Mouse (Mus musculus) c-Kit-positive CD71-negative TER-119-negative erythroid progenitor cells, embryonic 14.5 days (primary cell): Measurements from ENCODE around the gene Tgif2.
"Not testable (repeated sequence)": the region's sequence is repeated elsewhere in the genome, so short reads cannot be mapped to it uniquely, and the experiment has no call there.

Experiments
- DNase-seq: peaks from one replicate; pipeline ENCODE4 v3.0.0-alpha.2; 2013; ENCODE audit warnings: low read depth

Tgif2 gene

DNA sequence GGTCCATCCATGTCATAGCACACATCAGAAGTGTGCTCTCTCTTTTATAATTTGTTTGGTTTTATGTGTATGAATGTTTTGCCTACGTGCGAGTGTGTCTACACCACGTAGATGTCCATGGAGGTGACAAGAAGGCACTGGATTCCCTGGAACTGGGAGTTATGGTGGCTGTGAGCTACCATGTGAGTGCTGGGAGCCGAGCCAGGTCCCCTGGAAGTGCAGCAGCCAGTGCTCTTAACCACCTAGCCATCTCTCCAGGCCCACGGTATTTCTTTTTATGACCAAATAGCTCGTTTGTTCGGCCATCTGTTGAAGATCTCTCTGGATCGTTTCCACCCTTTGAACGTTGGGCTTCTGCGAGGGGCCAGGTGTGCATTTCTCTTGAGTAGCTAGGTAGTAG is 3.5 kb downstream of the Tgif2 start:
- no peak for DNase-seq

DNA sequence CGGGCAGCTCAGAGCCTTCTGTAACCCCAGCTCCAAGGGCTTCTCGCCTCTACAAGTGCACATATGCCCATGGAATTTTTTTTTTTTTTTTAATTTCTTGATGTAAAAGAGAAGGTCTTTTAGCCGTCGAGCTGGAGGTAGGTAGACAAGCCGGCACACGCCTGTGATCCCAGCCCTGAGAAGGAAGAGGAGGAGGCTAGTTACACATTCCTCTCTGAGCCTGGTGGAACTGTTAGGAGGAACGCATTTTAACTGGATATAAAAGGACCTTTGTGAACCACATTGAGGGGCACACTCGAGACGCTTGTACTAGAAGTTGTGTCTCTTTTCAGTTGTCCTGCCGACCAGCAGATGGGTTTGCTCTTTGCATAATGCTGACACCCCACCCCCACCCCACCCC is 4.9 kb downstream of the Tgif2 start:
- no peak for DNase-seq

DNA sequence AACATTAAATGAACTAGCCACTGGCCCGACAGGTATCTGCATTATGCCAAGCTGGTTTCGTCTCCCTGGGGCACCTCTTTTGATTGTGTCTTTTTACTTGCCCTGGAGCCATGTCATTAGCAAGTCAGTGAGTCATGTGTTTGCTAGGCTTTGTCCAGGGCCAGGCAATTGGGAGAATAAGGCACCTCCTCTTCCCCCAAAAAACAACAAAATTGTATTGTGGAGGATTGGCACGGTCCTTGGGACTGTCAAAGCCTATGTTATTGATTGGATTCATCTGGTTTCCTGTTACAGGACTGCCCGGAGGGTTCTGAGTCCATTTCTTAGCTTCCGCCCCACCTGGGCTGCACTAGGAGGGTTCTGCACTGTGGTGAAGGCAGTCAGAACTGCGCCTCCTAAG is 7.8 kb downstream of the Tgif2 start:
- DNase-seq = no peak

DNA sequence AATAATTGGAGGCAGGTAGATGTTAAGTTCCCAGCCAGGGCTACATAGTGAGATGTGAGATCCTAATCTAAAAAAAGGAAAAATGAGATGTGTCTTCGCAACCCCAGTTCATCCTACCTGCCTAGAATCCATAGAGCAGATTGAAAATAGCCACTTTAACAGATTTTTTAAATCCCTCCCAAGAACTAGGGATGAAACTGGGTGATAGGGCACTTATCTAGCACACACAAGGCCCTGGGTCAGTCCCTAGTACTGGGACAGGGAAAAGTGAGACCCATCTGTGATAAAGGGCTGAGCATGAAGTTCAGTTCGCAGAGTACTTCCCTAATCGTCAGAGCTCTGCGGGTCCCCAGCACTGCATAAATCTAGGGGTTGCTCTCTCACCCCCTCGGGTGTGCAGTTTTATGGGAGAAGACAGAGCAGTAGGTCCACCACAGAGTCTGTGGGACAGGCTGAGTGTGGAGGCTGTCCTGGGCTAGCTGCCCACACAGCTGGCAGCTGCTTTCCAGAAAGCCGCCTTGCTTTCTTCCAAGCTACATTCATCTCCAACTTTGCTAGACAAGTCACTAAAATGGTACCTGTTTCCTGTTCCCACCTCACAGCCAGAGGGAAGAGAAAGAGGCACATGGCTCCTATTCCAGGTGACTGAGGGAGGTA is 8.8 kb downstream of the Tgif2 start:
- no peak for DNase-seq

DNA sequence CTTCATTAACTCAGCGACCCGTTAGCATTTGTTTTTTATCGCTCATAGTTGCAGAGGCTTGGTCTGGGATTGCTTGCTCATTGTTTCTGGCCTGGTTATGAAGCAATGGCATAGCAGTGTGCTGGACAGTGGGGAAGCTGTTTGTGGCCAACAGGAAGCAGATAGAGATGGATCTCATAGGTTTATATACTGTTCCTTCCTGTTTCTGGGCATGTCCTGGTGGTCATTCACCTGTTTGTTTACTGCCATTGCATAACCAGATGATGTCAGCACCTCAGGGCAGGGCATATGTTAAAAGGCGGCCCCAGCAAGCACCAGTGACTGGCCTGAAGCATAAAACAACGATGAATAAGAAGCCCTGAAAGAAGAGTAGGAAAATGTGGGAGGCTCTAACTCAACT is 10.7 kb downstream of the Tgif2 start:
- DNase-seq = no peak

DNA sequence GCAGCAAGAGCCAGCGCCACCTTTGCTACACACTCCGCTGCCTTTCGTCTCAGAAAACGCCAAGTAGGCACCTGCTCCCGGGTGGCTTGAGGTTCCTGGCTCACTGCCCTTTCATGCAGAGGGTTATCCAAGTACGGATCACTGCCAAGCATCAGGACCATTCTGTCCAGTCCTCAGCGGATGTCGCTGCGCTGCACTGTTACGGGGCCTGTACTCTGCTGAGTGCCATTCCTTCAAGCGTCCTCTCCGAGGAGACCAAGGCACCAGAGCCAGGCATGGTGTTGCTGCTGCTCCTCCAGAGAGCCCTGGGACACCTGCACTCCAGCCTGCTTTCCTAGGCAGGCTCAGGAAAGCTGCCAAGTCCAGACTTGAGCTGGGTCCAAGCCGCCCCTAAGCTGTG is 13.8 kb downstream of the Tgif2 start:
- not testable (repeated sequence) for DNase-seq

DNA sequence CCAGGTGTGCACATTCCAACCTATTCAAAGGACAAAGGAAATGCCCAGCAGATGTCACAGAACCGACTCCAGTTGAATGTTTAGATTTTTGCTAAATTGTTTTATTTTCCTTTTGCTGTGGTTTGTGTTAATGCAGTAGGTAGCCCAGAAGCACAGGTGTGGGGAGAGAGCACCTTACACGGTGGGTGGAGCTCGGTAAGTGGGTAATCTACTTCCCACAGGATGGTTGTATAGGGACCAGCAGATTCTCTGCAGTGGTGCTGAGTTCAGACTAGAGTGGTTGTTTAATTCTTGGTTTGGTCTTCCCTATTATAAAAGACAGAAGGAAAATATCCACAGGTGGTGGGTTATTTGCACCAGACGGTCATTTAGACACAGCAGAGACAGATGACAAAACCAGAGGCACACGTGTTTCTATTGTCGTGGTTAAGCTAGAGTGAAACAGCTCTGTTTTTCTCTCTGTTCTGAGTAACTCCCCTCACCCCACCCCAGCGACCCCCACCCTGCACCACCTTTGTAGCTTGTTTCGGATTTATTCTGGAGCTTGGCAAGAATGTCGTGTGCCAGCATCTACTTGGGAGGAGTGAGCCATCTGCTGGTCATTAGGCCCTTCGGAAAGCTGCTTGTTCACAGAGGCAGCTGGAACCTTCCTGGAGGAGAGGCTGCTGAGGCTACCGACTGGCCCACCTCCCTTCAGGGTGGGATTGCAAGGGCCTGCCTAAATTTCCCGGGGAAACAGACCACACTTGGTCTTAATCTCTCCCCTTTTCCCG is 14.4 kb downstream of the Tgif2 start:
- DNase-seq = not testable (repeated sequence)

DNA sequence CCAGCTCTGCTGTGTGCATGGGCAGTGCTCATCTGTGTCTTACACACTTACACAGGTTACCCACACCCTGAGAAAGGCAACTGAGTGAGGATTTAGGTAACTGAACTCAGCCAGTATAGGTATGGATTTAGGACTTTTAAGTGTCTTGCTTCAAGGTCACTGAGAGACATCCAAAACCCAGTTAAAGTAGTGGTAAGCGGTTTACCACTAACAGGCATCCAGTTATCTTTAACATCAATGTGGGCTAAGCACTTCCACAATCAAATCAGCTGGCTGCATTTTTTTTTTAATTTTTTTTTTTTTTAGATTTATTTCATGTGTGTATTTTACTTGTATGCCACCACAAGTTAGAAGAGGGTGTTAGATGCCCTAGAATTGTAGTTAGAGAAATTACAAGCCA is 16.5 kb downstream of the Tgif2 start:
- no peak for DNase-seq

DNA sequence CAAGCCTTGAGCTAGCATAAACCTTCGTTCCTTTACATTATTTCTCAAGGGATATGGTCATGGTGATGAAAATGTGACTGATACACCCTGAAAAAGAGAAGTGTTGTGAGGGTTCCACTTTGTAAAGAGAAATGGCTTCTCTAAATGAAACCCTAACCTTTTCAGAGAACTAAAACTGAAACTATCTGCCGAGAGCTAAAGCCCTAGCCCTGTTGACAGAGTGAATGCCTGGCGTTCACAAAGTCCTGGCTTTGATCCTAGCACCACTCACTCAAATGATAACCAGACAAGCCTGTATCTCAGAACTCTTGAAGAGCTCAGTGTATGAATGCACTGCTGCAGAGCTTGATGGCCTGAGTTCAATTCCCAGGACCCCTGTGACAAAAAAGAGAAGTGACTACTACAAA is 17.6 kb downstream of the Tgif2 start:
- DNase-seq = no peak

DNA sequence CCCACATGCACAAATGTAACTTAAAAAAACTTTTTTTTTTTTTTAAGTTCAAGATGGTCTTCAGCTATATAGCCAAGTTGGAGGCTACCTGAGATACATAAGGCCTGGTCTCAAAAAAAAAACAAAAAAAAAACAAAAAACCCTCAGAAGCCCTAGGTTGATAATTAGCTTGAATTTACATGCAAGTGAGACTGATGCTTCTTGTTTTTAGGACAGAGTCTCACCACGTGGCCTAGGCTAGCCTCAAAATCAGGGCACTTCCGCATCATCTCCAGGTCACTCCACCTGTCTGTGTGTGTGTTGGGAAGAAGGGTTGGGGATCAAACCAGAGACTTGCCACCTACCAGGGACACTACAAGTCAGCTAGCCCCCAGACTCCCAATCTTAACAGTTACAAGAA is 18.0 kb downstream of the Tgif2 start, which contains the start of gene 4930518I15Rik:
Gene 4930518I15Rik (minus strand): TSS at position 112 of the 400 bp plus-strand sequence.
- no peak for DNase-seq

DNA sequence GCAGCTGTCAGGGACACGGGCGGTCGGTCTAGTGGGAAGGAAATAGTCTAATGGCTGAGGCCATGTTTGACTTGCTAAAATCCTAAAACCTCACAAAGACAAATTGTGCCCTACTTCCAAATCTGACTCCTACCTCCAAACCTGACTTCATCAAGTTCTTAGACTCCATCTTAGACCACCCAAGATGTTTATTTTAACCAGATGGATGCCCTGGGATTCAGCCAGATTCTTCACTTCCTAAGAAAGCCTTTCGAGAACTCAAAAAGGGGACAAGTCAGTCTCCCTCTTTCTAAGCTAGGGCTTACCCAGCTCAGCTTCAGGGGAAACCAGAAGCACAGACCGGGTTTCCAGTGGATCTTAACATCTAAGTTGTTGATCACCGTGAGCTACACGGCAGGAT is 18.9 kb downstream of the Tgif2 start:
- DNase-seq = no peak

DNA sequence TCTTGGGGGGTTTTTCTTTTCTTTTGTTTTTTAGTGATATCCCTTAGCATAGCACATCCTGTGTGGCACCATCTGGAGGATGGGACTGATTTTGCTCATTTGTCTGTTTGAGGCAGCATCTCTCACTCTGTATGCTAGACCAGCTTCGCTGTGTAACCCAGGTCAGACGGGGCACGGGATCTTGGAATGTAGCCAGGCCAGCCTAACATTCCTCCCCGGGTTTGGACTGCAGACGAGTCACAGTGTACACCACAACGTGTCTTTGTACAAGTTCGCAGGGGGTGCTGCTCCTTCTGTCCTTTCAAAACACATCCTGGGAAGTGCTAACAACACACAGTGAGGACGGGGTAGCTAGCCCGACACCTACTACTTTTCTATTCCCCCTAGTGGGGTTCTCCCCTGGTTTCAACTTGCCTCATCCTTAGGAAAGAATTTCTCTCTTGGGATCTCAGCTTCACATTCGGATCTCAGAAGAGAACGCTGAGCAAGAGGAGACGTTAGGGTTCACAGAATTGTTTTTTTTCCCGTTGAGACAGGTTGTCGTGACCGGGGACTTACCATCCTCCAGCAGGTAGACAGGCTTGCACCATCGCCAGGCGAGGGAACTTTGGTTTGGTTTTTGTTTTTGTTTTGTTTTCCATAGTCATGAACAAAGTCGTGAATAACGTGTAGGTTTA is 22.4 kb downstream of the Tgif2 start:
- DNase-seq = no peak

DNA sequence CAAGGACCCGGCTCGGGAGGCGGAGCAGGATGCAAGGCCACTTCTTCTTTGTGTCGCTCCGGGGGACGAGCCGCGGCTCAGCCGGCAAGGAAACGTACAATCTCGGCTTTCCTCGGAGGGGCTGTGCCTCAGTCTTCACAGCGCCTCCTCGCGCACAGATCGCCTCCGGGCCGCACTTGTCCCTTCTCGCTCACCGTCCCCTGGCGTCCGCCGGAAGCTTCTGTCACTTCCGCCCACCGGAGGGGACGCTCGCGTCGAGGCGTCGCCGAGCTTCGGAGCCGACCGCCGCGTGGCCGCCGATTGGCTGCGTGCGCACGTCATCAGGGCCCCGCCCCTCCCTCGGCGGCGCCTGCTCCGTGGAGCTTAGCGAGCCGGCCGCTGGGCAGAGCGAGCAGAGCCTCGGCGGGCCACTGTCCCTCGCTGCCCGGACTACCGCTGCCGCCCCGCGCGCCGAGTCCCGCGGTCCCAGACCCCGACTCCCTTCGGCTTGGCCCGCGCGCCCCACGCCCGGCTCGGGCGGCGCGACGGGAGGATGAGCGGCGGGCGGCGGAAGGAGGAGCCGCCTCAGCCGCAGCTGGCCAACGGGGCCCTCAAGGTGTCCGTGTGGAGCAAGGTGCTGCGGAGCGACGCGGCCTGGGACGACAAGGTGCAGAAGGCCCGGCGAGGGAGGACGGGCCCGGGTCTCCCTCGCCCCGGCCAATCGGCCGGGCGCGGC is 23.1 kb downstream of the Tgif2 start, which contains the start of gene Rab5if:
Gene Rab5if (plus strand): TSS at position 357 of the 715 bp plus-strand sequence.
- peak; percentile 94 for DNase-seq

DNA sequence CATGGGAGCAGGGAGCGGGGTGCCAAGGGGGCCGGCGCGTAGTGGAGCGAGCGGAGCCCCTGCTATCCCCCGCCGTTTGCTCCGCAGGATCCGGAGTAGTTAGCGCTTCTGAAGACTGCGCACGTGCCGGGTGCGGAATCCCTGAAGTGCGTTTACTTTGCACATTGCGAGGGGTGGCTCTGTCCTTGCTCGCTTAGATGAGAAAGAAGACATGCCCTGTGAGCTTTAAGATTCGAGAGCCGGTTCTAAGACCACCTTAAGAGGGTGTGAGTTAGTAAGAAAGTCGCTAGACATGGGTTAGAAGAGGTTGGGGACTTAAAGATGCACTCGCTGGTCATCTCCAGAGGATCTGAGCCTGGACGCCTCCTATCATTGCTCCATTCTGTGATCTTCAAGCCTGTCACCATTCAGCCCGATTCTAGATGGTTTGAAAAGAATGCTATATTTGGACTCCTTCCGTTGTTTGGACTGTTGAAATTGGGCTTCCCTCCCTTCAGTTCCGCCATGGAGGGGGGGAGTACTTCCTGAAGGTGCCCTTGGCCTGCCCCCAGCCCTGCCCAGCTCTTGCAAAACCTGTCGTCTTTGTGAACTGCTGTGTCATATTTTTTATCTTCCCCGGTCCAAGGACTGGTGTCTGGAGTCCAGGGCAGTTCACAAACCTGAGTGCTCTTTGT is 23.8 kb downstream of the Tgif2 start:
- no peak for DNase-seq

DNA sequence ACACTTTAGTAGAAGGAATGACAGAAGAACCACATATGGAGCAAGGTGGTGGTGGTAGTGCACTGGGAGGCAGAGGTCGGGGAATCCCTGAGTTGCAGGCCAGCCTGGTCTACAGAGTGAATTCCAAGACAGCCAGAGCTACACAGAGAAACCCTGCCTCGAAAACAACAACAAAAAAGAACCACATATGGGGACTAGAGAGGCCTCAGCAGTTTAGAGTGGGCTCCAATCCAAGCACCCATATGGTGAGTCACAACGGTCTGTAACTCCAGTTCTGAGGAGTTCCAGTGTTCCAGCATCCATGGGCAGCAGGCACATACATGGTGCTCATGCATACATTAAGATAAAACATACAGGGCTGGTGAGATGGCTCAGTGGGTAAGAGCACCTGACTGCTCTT is 24.7 kb downstream of the Tgif2 start:
- no peak for DNase-seq

DNA sequence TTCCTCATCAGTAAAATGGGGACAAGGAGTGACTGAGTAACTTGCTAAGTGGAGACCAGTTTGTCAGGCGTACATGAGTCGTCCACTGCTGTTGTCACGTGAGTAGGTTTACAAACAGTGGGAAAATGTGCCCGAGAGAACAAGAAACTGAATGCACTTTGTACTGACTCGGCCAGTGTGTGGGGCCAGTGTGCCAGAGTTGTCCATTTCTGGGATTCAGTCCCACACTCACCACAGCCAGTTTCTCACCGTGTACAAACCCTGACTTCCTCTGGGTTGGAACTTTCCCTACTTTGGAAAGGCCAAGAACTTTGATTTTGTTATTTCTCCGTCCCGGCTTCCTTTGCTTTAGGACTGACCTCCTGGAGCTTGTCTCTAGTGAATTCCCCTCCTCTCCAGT is 29.2 kb downstream of the Tgif2 start:
- DNase-seq = no peak

DNA sequence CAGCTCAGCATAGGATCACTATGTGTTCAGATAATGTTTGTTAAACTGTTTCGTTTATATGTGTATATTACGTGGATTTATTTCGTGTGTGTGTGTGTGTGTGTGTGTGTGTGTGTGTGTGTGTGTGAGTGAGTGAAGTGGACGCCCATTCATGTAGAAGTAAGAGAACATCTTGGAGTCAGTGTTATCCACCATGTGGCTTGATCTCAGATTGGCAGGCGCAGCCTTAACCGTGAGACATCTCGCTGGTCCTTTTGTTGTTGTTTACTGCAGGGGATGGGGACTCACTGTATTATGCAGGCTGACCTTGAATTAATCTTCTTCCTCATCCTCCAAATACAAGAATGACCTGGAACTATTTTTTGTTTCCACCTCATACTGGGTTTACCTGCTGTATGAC is 29.7 kb downstream of the Tgif2 start:
- DNase-seq = no peak

DNA sequence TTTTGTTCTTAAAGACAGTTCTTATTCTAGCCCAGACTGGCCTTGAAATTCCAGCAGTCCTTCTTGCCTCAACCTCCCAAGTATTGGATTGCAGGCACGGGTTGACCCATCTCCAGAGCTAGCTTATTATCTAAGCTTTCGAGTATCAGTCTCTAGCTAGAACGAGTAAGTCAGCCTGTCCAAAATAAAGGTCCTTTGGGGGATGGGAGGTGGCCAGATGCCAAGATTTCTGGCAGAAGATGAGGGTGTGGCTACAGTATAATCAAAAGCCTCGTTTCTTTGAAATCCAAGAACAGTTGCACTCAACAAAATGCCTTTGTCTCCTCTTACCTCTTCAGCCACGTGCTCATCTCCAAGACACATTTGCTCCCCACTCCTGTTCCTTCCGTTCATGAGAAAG is 30.7 kb downstream of the Tgif2 start:
- no peak for DNase-seq

DNA sequence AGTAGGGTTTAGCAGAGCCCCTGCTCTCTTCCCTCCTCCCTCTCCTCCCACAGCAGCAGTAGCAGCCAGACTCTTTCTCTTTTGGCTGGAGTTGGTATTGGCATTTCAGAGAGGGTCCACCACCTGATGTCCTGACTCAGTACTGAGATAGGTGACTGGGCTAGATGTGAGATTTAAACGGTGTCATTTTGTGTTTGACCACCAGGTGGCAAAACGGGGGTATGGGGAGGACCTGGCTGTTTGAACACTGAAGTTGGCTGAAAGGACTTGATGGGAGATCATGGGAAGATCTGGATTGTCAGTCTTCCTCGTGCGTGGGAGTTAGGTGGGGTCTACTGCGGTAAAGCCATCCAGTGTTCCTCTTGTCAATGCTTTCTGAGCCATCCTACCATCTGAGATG is 33.8 kb downstream of the Tgif2 start:
- DNase-seq = peak; percentile 64

DNA sequence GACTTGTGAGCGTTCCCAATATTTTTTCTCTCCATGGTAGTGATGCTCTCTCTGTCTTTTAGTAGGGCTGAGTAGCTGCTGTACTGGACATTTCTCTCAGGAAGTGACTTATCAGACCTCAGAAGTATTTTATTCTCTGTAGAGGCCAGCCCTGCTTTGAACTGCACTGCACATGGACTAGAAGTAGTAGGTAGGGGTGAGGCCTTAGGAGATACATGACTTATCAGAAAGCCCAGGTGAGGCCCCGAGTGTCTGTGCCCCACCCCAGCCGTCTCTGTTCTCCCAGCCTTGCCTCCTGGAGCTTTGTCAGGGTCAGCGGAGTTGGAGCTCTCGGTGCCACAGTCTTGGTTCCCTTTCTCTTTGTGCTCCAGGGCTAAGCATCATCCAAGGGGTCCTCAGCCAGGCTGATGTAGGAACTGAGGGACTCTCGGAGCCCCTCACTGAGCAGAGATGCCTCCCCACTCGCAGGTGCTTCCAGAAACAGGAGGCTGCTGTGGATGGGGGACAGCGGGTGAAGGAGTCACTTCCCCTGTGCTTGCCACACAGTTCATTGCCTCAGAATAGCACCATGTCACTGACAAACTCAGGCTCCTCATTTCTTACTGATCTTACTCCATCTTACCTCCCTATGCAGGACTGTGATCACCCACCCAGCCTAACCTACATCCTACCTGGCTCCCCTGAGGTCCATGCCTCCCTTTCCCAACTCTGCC is 34.4 kb downstream of the Tgif2 start:
- DNase-seq = no peak
